Mouse (Mus musculus) spleen, adult 2 months (tissue): ENCODE measurements around the gene Pitpnm3. TPM values are rescaled to one million over a fixed set of nuclear protein-coding genes. Genes with fewer than 3 reads are reported as not detected.

Experiments
- DNase-seq, 2 experiments: peaks; one replicate each; pipeline versions ENCODE4 v3.0.0 to v3.0.0-alpha.2; 2012 to 2021; ENCODE audit warnings: low spot score in 2 of 2, low read depth in 1 of 2
- H3K27ac ChIP-seq: fragments of 200-500 bp; 2 replicates; pipeline ENCODE4 v1.5.1; 2012; ENCODE audit warnings: low read length, inconsistent platforms; ENCODE audit not compliant: insufficient read depth
- H3K27me3 ChIP-seq: fragments of 200-500 bp; 2 replicates; pipeline ENCODE4 v1.6.1; 2012; ENCODE audit warnings: mild to moderate bottlenecking, moderate library complexity, low read length, inconsistent platforms; ENCODE audit not compliant: control insufficient read depth, insufficient read depth
- H3K36me3 ChIP-seq: fragments of 200-500 bp; 2 replicates; pipeline ENCODE4 v1.6.1; 2012; ENCODE audit warnings: mild to moderate bottlenecking, low read length, inconsistent platforms; ENCODE audit not compliant: control insufficient read depth, insufficient read depth
- H3K4me1 ChIP-seq: fragments of 200-500 bp; 2 replicates; pipeline ENCODE4 v1.6.1; 2011; ENCODE audit warnings: inconsistent platforms; ENCODE audit not compliant: control insufficient read depth, insufficient read depth, insufficient read length
- H3K4me3 ChIP-seq: fragments of 200-500 bp; 2 replicates; pipeline ENCODE4 v1.5.1; 2011; ENCODE audit warnings: mild to moderate bottlenecking, inconsistent platforms; ENCODE audit not compliant: insufficient read depth, insufficient read length; ENCODE audit errors: extremely low read depth
- CTCF ChIP-seq: fragments of 200-500 bp; IDR thresholded peaks from 2 replicates; pipeline ENCODE4 v1.5.1; 2011; ENCODE audit warnings: mild to moderate bottlenecking, inconsistent platforms; ENCODE audit not compliant: insufficient read depth, insufficient read length, insufficient replicate concordance; ENCODE audit errors: extremely low read depth
- POLR2A ChIP-seq: fragments of 200-500 bp; IDR thresholded peaks from 2 replicates; pipeline ENCODE4 v1.6.1; 2011; ENCODE audit warnings: low read depth, low read length, inconsistent platforms
- WGBS: fragments of 180-500 bp; shearing (Covaris S2); methylation state at CpG from one replicate; pipeline ENCODE4 v1.1.7; 2018; 5-methylcytosine and 5-hydroxymethylcytosine counted together
- polyA plus RNA-seq: library from polyadenylated mRNA; depleted of rRNA; stranded (reverse); fragments of >200 nt; gene quantifications from 2 replicates; pipeline ENCODE4 v1.2.3, GENCODE M21; 2012; rRNA removed

Pitpnm3 gene
- 5.2 and 5.9 TPM in 2 replicates for polyA plus RNA-seq

GRCm38 (mm10) chr11:72135383-72136158, at the start of gene Pitpnm3:
Gene Pitpnm3 (minus strand): TSS chr11:72135778.
- no peaks in the 10 kb centered on the region for H3K4me1 ChIP-seq
- DNase-seq, result no peak
- H3K36me3 ChIP-seq, result no peaks in the 10 kb centered on the region
- peaks cover 10% of the 10 kb centered on the region for H3K27me3 ChIP-seq
- 3% methylated on average over 81 of the region's 107 CpGs for WGBS
- H3K27ac ChIP-seq, result no peak within 1 kb of the TSS
- no peak for TF ChIP-seq CTCF
- no peak for TF ChIP-seq POLR2A
- peak within 1 kb of the TSS; percentile 35; the same call in 1 of the 2 replicates for H3K4me3 ChIP-seq

DNA sequence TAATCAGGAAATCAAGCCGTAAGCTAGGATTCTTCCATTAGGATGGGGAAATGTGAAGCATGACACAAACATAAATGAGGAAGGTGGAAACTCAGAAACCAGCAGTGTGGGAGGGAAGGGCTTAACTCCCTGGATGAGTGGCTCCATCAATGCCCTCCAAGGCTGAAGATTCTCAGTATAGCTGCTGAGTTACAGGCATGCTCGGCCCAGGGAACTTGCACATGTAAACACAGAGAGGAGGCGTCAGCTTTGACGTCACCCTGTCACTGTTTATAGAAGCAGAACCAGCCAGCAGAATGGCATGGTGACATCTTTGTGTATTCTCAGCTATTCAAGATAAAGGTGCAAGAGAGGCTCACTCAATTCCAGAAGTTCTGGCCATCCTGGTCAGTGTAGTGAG, 48.7 kb upstream of the Pitpnm3 start:
- TF ChIP-seq POLR2A (no peak), CTCF (no peak)
- Histone ChIP-seq H3K27me3 (no peaks in the 10 kb centered on the region), H3K4me1 (no peaks in the 10 kb centered on the region), H3K27ac (no peak overlapping the region), H3K36me3 (peaks cover 11% of the 10 kb centered on the region), H3K4me3 (no peak overlapping the region)
- WGBS, result 94% methylated on average over 4 of the region's 4 CpGs
- DNase-seq, result no peak

- no peak overlapping the region for H3K27ac ChIP-seq
- H3K4me1 ChIP-seq, result no peaks in the 10 kb centered on the region
- peaks cover 17% of the 10 kb centered on the region for H3K36me3 ChIP-seq
- TF ChIP-seq CTCF (no peak), POLR2A (no peak)
- H3K27me3 ChIP-seq, result no peaks in the 10 kb centered on the region
- no peak for DNase-seq
- 95% methylated on average over 4 of the region's 4 CpGs for WGBS
- H3K4me3 ChIP-seq, result no peak overlapping the region
These were observed 45.6 kb upstream of the Pitpnm3 start for GRCm38 (mm10) chr11:72181136-72181535.

DNA sequence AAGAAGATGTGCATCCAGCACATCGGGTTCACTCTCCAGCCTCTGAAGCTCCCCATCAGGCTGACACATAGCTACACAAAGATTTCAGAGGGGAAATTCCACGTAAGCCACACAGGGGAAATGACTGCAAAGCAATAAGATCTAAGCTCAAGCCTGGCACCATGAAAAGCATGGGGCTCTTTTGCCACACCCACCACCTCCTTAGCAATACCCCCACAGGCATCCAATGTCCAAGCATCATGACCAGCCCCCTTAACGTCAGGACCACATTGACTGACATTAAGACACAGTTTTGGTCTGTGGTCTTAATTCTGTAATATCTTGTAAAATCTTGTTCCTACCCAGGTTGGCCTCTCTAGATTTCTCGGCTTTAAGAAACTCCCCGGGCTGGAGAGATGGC, 45.0 kb upstream of the Pitpnm3 start:
- DNase-seq, result no peak
- no peaks in the 10 kb centered on the region for H3K27me3 ChIP-seq
- H3K27ac ChIP-seq, result no peak overlapping the region
- no peak overlapping the region for H3K4me3 ChIP-seq
- H3K36me3 ChIP-seq, result peaks cover 20% of the 10 kb centered on the region
- TF ChIP-seq CTCF (no peak), POLR2A (no peak)
- H3K4me1 ChIP-seq, result no peaks in the 10 kb centered on the region
- 94% methylated on average over 5 of the region's 5 CpGs for WGBS

GRCm38 (mm10) chr11:72176553-72176952, 41.0 kb upstream of the Pitpnm3 start:
- no peak for DNase-seq
- Histone ChIP-seq H3K4me3 (no peak overlapping the region), H3K4me1 (no peaks in the 10 kb centered on the region), H3K27ac (no peak overlapping the region), H3K27me3 (no peaks in the 10 kb centered on the region), H3K36me3 (peaks cover 31% of the 10 kb centered on the region)
- whole genome bisulfite sequencing, result 92% methylated on average over 3 of the region's 3 CpGs
- TF ChIP-seq POLR2A (no peak), CTCF (no peak)

DNA sequence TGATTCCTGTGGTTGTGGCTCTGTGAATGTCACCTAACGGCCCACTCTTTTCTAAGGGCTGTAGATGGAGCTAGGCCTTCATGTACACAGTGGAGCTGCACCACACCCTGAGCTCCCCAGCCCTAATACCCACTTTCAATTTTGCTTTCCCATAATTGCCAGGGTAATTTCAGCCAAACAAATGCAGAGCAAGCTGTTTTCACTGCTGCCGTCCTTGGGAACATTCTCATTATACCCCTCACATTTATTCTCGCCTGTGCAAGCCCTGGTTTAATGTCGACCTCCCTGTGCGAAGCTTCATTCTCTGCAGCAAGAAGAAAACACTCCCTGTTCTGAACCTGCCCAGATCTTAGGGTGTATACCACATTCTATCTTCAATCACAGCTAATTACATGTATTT, 40.4 kb upstream of the Pitpnm3 start:
- TF ChIP-seq CTCF, result no peak
- TF ChIP-seq POLR2A, result no peak
- DNase-seq, result no peak
- Histone ChIP-seq H3K27ac (no peak overlapping the region), H3K4me3 (no peak overlapping the region), H3K27me3 (no peaks in the 10 kb centered on the region), H3K4me1 (no peaks in the 10 kb centered on the region), H3K36me3 (peaks cover 28% of the 10 kb centered on the region)
- WGBS, result 89% methylated on average over 5 of the region's 5 CpGs

DNA sequence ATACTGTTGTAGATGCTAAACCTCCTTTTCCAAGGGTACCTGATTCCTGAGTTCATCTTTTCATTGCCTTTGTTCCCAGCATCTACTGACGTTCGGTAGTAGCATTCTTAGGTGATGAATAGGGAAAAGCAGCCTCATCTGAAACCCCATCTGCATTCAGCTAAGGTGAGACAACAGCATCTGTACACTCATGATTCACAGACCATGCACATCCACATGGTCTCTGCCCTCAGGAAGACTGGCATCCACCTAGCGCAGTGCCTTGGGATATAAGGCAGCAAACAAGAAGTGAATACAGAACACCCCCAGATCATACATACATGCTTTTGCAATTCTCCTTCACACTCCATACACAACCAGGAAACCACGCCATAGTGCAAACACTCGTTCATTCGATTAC, 39.1 kb upstream of the Pitpnm3 start:
- Histone ChIP-seq H3K4me3 (no peak overlapping the region), H3K27ac (no peak overlapping the region), H3K4me1 (no peaks in the 10 kb centered on the region), H3K36me3 (peaks cover 28% of the 10 kb centered on the region), H3K27me3 (no peaks in the 10 kb centered on the region)
- WGBS, result 93% methylated on average over 6 of the region's 6 CpGs
- TF ChIP-seq POLR2A (no peak), CTCF (no peak)
- DNase-seq, result no peak
